Mouse (Mus musculus): Measurements from ENCODE around the gene Med19. TPM values are rescaled to one million over a fixed set of nuclear protein-coding genes. Genes with fewer than 3 reads are reported as not detected.

The Med19 gene
- polyA plus RNA-seq, 1 experiment, result 14.3 TPM

GRCm38 (mm10) chr2:84711898-84712297, 33.7 kb downstream of the Med19 start:
- Histone ChIP-seq H3K36me3 (ENCODE audit: control insufficient read depth, insufficient read depth, low read length) (peaks cover 4% of the 10 kb centered on the region), H3K27me3 (ENCODE audit: control insufficient read depth, insufficient read depth, low read length) (no peaks in the 10 kb centered on the region), H3K4me1 (ENCODE audit: control insufficient read depth, insufficient read depth, low read length) (peaks cover 1% of the 10 kb centered on the region; the same call in 1 of the 2 replicates), H3K27ac (ENCODE audit: control insufficient read depth, insufficient read depth, low read depth, low read length) (no peak overlapping the region), H3K4me3 (ENCODE audit: control insufficient read depth, low read depth, low read length) (no peak overlapping the region)
- TF ChIP-seq CTCF (IDR thresholded peaks at IDR 0.05; ENCODE audit: control insufficient read depth, insufficient read depth, insufficient replicate concordance, low read depth, low read length) (no peak), POLR2A (IDR thresholded peaks at IDR 0.05; ENCODE audit: control insufficient read depth, low read depth, low read length) (no peak)

GRCm38 (mm10) chr2:84714422-84714810, 36.2 kb downstream of the Med19 start:
- TF ChIP-seq POLR2A (IDR thresholded peaks at IDR 0.05; ENCODE audit: control insufficient read depth, low read depth, low read length) (no peak), CTCF (IDR thresholded peaks at IDR 0.05; ENCODE audit: control insufficient read depth, insufficient read depth, insufficient replicate concordance, low read depth, low read length) (no peak)
- Histone ChIP-seq H3K27ac (ENCODE audit: control insufficient read depth, insufficient read depth, low read depth, low read length) (peak overlapping the region; percentile 97), H3K27me3 (ENCODE audit: control insufficient read depth, insufficient read depth, low read length) (no peaks in the 10 kb centered on the region), H3K36me3 (ENCODE audit: control insufficient read depth, insufficient read depth, low read length) (peaks cover 3% of the 10 kb centered on the region), H3K4me1 (ENCODE audit: control insufficient read depth, insufficient read depth, low read length) (peaks cover 2% of the 10 kb centered on the region; the same call in 1 of the 2 replicates), H3K4me3 (ENCODE audit: control insufficient read depth, low read depth, low read length) (peak overlapping the region; percentile 86)

- Histone ChIP-seq H3K36me3 (ENCODE audit: control insufficient read depth, insufficient read depth, low read length) (peaks cover 3% of the 10 kb centered on the region), H3K4me3 (ENCODE audit: control insufficient read depth, low read depth, low read length) (peak within 1 kb of the TSS; percentile 86), H3K4me1 (ENCODE audit: control insufficient read depth, insufficient read depth, low read length) (peaks cover 2% of the 10 kb centered on the region; the same call in 1 of the 2 replicates), H3K27ac (ENCODE audit: control insufficient read depth, insufficient read depth, low read depth, low read length) (peak within 1 kb of the TSS; percentile 99), H3K27me3 (ENCODE audit: control insufficient read depth, insufficient read depth, low read length) (no peaks in the 10 kb centered on the region)
- TF ChIP-seq POLR2A (IDR thresholded peaks at IDR 0.05; ENCODE audit: control insufficient read depth, low read depth, low read length) (peak; percentile 83), CTCF (IDR thresholded peaks at IDR 0.05; ENCODE audit: control insufficient read depth, insufficient read depth, insufficient replicate concordance, low read depth, low read length) (no peak)
Measured at GRCm38 (mm10) chr2:84714811-84715561, 36.8 kb downstream of the Med19 start, which contains the start of gene Zdhhc5. Gene Zdhhc5, minus strand, starts transcription at chr2:84715180.

GRCm38 (mm10) chr2:84715562-84716361, 37.6 kb downstream of the Med19 start:
- Histone ChIP-seq H3K4me1 (ENCODE audit: control insufficient read depth, insufficient read depth, low read length) (peaks cover 2% of the 10 kb centered on the region; the same call in 1 of the 2 replicates), H3K36me3 (ENCODE audit: control insufficient read depth, insufficient read depth, low read length) (no peaks in the 10 kb centered on the region), H3K27me3 (ENCODE audit: control insufficient read depth, insufficient read depth, low read length) (no peaks in the 10 kb centered on the region), H3K27ac (ENCODE audit: control insufficient read depth, insufficient read depth, low read depth, low read length) (peak overlapping the region; percentile 99), H3K4me3 (ENCODE audit: control insufficient read depth, low read depth, low read length) (peak overlapping the region; percentile 86)
- TF ChIP-seq POLR2A (IDR thresholded peaks at IDR 0.05; ENCODE audit: control insufficient read depth, low read depth, low read length) (0 out of 2 replicates have a peak, but pooled peaks have one; percentile 43), CTCF (IDR thresholded peaks at IDR 0.05; ENCODE audit: control insufficient read depth, insufficient read depth, insufficient replicate concordance, low read depth, low read length) (no peak)

- Histone ChIP-seq H3K27me3 (ENCODE audit: control insufficient read depth, insufficient read depth, low read length) (no peaks in the 10 kb centered on the region), H3K27ac (ENCODE audit: control insufficient read depth, insufficient read depth, low read depth, low read length) (peak overlapping the region; percentile 99), H3K4me3 (ENCODE audit: control insufficient read depth, low read depth, low read length) (peak overlapping the region; percentile 86), H3K36me3 (ENCODE audit: control insufficient read depth, insufficient read depth, low read length) (no peaks in the 10 kb centered on the region), H3K4me1 (ENCODE audit: control insufficient read depth, insufficient read depth, low read length) (peaks cover 2% of the 10 kb centered on the region; the same call in 1 of the 2 replicates)
- no peak for TF ChIP-seq CTCF (IDR thresholded peaks at IDR 0.05; ENCODE audit: control insufficient read depth, insufficient read depth, insufficient replicate concordance, low read depth, low read length)
- no peak for TF ChIP-seq POLR2A (IDR thresholded peaks at IDR 0.05; ENCODE audit: control insufficient read depth, low read depth, low read length)
Measured at GRCm38 (mm10) chr2:84716423-84717355, 38.5 kb downstream of the Med19 start.

- no peak for TF ChIP-seq POLR2A (IDR thresholded peaks at IDR 0.05; ENCODE audit: control insufficient read depth, low read depth, low read length)
- TF ChIP-seq CTCF (IDR thresholded peaks at IDR 0.05; ENCODE audit: control insufficient read depth, insufficient read depth, insufficient replicate concordance, low read depth, low read length), result no peak
- H3K36me3 ChIP-seq (ENCODE audit: control insufficient read depth, insufficient read depth, low read length), result no peaks in the 10 kb centered on the region
- H3K27ac ChIP-seq (ENCODE audit: control insufficient read depth, insufficient read depth, low read depth, low read length), result no peak overlapping the region
- no peaks in the 10 kb centered on the region for H3K27me3 ChIP-seq (ENCODE audit: control insufficient read depth, insufficient read depth, low read length)
- peaks cover 2% of the 10 kb centered on the region; the same call in 1 of the 2 replicates for H3K4me1 ChIP-seq (ENCODE audit: control insufficient read depth, insufficient read depth, low read length)
- H3K4me3 ChIP-seq (ENCODE audit: control insufficient read depth, low read depth, low read length), result peak overlapping the region; percentile 73
Measured at GRCm38 (mm10) chr2:84717357-84717756, 39.2 kb downstream of the Med19 start.
